Mouse (Mus musculus): ENCODE results near the gene Rasgef1b.

The Rasgef1b gene

DNA sequence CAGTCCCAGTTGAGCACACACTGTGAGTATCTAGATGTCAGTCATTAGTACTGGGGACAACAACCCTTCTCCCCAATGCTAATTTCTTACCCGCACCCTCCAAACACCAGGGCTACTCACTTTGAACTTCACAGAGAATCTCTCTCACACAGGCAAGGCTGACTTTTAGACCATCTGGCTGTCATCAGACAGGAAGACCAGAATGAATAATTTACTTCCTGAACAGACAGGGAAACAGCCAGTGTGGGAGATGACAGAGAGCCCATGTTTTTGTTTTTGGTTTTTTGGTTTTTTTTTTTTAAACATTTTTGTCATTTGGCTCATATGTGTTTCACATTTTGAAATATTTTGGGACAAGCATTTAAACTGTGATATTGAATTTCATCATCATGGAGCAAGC lies 290.3 kb downstream of the Rasgef1b start:
- no peak for DNase-seq

GRCm38 (mm10) chr5:99434226-99434625 lies 294.6 kb downstream of the Rasgef1b start:
- DNase-seq, result no peak

- no peak for DNase-seq
Measured at GRCm38 (mm10) chr5:99432471-99432870, 296.4 kb downstream of the Rasgef1b start.

DNA sequence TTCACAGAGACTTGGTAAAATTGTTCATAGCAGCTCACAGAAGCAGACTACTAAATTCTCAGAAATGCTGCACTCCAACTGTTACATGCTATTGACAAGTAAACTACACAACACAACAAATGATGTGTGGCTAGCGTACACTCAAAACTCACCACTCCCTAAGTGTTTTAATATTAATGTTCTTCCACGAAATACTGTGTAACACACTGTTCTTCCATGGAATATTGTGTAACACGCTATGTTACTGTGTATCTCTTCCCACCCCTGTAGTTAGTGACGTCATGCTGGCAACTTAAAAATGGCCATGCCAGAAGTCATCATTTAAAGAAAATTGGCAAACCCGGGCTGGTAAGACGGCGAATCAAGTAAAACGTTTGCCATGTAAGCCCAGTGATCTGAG lies 299.6 kb downstream of the Rasgef1b start:
- DNase-seq, result no peak

DNA sequence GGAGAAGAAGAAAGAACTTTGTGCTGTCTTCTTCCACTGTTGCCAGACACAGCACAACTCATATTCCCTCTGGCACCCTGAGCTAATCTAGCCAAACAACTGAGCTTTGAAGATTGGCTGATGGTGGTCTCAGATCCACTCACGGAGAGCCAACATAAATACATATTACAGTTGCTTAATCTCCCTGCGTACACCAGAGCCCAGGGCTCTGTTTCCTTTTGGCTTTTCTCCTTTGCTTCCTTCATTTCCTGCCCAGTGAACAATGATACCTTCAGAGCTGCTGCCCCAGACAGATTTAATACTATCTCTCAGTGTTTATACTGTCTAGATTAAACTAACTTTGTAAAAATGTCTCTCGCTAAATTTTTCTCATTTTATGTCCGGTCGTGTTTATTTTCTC lies 300.2 kb downstream of the Rasgef1b start:
- DNase-seq, result no peak

DNA sequence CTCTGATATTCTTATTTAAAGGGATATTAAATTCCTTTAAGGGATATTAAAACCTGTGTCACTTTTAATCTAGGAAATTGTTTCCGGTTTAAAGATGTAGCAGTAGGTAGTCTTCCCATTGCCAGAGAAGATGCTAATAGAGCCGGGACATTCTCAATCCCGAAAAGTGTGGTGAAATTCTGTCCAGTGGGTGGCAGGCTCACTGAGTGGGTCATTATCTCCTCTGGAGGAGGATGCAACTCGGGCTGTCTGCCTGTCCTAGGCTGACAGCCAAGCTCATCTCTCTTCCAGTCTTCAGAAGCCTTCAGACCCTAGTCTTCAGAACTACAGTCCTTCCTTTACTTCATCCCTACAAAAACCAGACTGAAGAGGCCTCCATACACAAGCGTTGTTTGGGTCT lies 305.6 kb downstream of the Rasgef1b start:
- DNase-seq, result no peak

DNA sequence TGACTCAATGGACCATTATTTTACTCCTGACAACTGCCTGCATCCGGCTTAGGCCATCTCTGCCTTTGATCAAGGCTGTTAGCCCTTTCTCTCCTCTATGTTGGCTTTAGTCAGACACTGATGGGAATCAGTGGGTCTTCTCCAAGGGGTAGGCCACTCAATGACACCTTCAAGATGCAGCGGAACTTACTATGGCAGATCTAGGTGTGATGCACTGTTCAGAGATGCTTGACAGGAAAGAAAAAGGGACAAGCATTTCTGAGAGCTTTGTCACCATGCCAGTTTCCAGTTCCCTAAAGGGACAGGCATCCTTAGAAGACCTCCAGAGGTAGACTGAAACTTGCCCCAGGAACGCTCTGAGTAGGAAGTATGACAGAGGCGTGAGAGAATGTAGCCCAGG lies 306.0 kb downstream of the Rasgef1b start:
- no peak for DNase-seq

DNA sequence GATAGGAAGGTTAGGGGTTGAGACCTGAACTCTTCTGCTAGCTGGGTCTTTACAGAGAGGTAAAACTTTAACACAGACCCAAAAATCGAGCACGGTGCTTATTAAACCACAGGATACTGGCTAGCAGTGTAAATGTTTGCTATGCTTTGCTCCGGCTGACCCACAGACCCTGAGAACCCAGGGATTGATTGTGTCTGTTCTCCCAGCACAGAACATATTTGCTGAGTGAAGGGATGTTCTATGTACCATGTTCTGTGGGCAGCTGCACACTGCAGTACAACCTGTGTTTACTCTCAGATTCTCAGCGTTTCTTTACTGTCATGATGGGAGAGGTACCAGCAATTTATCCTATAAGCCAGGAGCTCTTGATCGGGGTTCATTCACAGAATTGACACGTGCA lies 306.8 kb downstream of the Rasgef1b start:
- no peak for DNase-seq

DNA sequence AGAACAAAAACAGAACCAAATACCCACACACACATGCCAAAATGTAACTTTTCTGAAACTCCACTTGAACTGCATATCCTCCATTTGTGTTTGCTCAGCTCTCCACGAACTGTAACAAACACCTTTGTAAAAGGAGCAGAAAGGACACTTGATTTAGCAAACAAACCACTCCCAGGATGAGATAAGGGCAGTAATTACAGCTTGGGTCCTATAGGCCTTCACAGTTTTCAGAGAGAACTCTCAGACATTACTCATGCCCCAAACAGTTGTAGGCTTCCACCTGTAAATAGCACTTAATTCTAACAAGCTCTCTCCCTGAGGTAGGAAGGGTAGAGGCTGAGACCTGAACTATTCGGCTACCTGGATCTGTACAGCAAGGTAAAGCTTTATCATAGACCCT lies 309.0 kb downstream of the Rasgef1b start:
- DNase-seq, result no peak

DNA sequence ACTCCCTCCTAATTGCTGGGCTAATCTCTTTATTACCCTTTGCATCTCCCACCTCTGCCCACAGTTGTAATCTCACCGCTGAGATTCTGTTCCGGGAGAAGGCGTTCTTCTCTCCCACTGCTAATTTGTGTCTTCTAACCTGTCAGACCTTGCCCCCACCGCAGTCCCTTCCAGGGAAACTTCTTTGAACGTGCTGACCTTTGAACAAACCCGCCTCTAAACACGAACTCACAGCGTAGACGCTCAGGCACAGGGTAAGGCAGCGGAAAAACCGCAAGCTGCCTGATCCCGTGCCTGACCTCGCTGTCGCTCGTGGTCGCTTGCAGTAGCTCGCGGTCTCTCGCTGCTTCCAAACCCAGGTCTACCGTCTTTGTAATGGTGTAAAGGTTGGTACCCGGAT lies 312.0 kb downstream of the Rasgef1b start:
- no peak for DNase-seq

- DNase-seq, result no peak
Measured at GRCm38 (mm10) chr5:99415676-99416075, 313.2 kb downstream of the Rasgef1b start.

DNA sequence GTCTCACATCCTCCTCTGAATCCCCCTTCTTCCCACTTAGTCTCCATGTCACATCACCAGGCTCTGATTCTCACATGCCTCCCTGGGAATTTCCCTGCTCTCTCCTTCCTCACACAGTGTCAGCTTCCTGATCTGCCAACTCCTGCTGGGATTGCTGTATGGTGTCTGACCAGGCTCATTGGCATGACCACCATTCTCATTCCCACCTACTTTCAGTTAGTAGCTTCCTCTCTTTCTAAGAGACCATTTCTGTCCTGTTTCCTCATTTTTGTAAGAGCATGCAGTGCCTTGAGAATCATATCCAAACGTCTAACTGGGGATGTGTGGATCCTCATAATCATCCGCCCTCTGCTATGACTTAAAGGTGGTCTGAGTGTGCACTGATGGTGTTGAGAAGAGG lies 313.8 kb downstream of the Rasgef1b start:
- no peak for DNase-seq

DNA sequence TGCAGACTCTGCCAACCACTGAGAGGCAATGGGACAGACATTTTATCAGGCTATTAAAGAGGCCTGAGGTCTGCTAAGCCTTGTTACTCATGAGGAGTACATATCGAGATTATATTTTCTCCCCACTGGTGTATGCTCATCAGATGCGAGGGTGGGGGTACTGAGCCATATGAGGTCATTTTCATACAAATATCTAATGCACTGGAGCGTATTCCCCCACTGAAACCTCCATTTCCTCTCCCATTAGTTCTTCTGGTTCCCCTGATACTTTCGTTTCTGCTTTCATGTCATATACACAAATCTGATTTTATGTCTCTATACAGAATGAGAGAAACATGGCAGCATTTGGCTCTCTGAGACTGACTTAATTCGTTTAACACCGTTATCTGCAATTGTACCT lies 314.6 kb downstream of the Rasgef1b start:
- DNase-seq, result no peak

DNA sequence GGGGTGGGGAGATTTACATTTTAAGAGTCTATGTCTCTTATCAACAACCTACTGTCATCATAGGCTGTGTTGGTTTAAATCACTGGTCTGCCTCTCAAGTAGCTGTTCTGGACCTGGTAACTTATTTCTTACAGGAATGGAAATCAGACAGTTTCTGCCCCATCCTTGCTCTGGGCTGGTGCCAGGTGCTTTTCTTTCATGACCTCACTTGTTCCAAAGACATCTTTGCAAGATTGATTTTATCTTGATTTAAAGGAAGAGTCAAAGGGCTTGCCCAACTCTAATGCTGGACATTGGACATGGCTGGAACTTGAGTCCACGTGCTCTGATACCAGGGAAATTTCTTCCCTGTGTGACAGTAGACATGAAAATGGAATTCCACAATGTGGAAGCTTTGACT lies 315.0 kb downstream of the Rasgef1b start:
- DNase-seq, result no peak

- DNase-seq, result no peak
Measured at GRCm38 (mm10) chr5:99413391-99413790, 315.5 kb downstream of the Rasgef1b start.

GRCm38 (mm10) chr5:99404403-99405170 lies 324.3 kb downstream of the Rasgef1b start:
- DNase-seq, result no peak

DNA sequence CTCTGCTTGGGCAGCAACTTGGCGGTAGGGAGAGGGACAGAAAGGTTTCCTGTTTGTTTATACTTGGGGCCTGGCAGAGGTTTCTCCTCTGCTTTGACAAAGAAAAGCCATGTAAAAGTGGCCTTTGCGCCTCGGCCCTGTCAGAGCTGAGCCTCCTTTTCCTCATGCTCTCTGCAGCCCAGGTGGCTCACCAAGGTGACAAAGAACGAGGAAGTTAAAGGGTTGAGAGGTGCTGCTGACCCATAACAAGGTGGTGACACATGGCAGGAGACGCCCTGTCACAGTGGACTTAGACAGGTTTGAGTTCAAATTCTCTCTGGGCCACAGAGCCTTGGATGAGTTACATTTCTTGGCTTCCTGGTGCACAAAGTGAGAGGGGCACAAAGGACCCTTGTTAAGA lies 325.5 kb downstream of the Rasgef1b start:
- DNase-seq, result no peak

- DNase-seq, result no peak
Measured at GRCm38 (mm10) chr5:99402784-99403183, 326.1 kb downstream of the Rasgef1b start.

- no peak for DNase-seq
Measured at GRCm38 (mm10) chr5:99402297-99402696, 326.6 kb downstream of the Rasgef1b start.

DNA sequence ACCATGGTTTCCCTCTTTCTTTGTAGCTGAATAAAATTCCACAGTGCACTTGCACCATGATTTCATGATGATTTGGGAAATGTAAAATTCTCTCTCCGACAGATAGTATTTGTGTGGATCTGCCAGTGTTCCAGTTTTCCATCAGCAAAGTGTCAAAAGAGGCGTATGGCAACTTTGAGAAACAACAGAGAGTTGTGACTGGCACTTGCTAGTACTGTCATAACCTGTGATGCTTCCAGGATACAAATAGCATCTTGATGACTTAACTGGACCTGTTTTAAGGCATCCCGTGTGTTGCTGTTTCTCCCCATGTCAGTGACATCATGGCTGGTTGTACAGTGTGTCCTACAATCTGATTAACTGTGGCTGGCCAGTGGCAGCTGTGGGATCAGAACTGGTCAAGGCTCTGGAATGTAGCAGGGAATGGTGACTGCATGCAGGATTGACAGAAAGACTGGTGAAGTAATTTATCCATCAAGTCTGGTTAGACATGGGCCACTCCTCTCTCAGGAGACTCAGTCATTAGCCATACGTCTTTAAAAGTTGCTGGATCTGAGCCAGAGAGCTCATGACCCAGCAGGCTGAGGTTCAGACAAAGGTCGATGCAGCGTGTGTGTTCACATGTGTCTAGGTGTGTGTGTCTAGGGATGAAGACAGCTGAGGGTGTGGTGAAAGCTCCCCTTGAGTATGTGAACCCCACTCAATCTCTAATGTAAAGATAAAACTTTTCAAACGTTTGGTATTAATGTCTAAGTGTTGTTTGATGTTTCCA lies 328.8 kb downstream of the Rasgef1b start:
- no peak for DNase-seq

GRCm38 (mm10) chr5:99398472-99399070 lies 330.3 kb downstream of the Rasgef1b start:
- no peak for DNase-seq

DNA sequence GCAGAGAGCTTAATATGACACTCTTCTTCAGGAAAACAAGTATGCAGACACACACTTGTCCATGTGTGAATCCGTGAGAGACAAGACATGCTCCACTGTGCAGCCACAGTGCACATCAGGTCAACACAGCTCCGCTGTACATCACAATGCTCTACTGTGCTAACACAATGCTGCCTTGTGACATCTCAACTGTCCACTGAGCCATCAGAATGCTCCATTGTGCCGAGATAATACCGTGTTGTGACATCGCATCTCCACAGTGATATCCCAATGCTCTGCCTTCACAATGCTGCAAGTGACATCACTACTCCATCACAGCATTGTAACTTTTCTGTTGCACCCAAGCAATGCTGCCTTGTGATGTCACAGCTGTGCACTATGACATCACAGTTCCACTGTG lies 334.3 kb downstream of the Rasgef1b start:
- DNase-seq, result peak; percentile 65

DNA sequence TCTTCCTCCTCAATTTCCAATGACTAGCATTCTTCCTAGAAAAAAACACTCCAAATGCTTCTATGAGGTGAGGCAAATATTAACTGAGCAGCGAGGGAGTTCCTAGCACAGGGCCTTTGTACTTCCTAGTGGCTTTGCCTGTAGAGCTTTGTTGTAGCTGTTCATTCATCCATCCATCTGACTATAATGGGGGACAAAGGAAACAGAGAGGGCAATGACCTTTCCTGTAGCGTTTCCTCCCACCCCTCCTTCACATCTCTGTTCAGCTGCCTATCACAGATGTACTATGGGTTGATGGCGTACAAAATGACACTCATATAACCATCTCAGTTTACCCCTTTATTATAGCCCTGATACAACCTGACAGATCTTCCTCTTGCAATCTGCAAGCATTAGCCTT lies 337.3 kb downstream of the Rasgef1b start:
- DNase-seq, result peak; percentile 81

DNA sequence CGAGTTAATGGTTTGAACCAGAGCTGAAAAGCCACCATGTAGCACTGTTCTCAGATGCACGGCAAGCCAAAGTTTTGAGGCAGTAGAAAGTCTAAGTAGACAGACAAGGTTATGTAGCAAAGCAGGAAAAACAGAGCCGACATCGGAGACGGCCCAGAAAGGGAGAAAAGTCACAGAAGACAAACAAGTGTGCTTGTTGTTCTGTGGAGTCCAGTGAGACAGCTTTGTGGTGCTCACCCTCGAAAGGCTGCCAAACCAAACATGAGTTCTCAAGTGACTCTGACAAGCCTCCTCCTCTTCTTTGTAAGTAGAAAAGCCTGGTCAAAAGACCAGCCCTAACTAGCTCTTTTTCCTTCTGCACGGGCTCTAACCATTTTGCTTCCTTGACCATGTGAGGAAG lies 338.1 kb downstream of the Rasgef1b start:
- no peak for DNase-seq

Measured in retina, postnatal 1 day (tissue).